12 mouse cellular contexts compared by ENCODE assay signal in genomic region chr5:27010582-27010981, GRCm38 (mm10).
"Had no signal": no experiment of that assay in that cellular context is flagged by ENCODE, and none has a peak within 500 bp of the region (broad histone marks: within the 10 kb centered on the region; RNA-seq: fewer than 3 reads in every experiment).

No protein-coding gene starts in this region.

- H3K36me3 ChIP-seq: liver, embryonic 15.5 days; lung, embryonic 15.5 days; neural tube, embryonic 12.5 days; stomach, embryonic 15.5 days had no signal

- H3K4me3 ChIP-seq: layer of hippocampus, adult 2 months; liver, embryonic 15.5 days; lung, embryonic 15.5 days; neural tube, embryonic 12.5 days; stomach, embryonic 15.5 days had no signal

- H3K4me1 ChIP-seq: liver, embryonic 15.5 days; lung, embryonic 15.5 days; neural tube, embryonic 12.5 days; stomach, embryonic 15.5 days had no signal

- H3K27me3 ChIP-seq: liver, embryonic 15.5 days; lung, embryonic 15.5 days; neural tube, embryonic 12.5 days; stomach, embryonic 15.5 days had no signal

- H3K9me3 ChIP-seq: liver, embryonic 15.5 days; lung, embryonic 15.5 days; neural tube, embryonic 12.5 days; stomach, embryonic 15.5 days had no signal

- DNase-seq: kidney, adult 9 months; kidney, postnatal 10 days; kidney, postnatal 4 days; left cerebral cortex, postnatal 4 days; midbrain, embryonic 14.5 days; thymus, adult 2 months; thymus, postnatal 36 days had no signal

- H3K27ac ChIP-seq: layer of hippocampus, adult 2 months; liver, embryonic 15.5 days; lung, embryonic 15.5 days; neural tube, embryonic 12.5 days; stomach, embryonic 15.5 days had no signal
